Mouse (Mus musculus): ENCODE measurements around the gene Pou2af1. TPM values are rescaled to one million over a fixed set of nuclear protein-coding genes. Genes with fewer than 3 reads are reported as not detected.

The Pou2af1 gene
- not detected in 2 replicates for polyA plus RNA-seq (2014; fragmentation: Nextera tagmentation; extraction: Ambion mirVana)

GRCm38 (mm10) chr9:51213023-51213728 lies at the start of gene Pou2af1:
Gene Pou2af1 (plus strand): TSS chr9:51213708.
- Histone ChIP-seq H3K27ac (ENCODE audit: low read depth, low read length) (no peak within 1 kb of the TSS), H3K27me3 (ENCODE audit: control insufficient read depth, insufficient read depth, low read length) (no peaks in the 10 kb centered on the region), H3K4me2 (replicated peaks; ENCODE audit: low read depth, low read length) (no peak within 1 kb of the TSS), H3K36me3 (ENCODE audit: control insufficient read depth, insufficient read depth, low read length) (no peaks in the 10 kb centered on the region), H3K4me1 (ENCODE audit: control insufficient read depth, insufficient read depth, low read length) (0 out of 2 replicates have a peak, but pooled peaks cover 3% of the 10 kb centered on the region), H3K9ac (ENCODE audit: low read depth, low read length) (no peak within 1 kb of the TSS), H3K4me3 (ENCODE audit: low read length) (no peak within 1 kb of the TSS), H3K9me3 (ENCODE audit: control insufficient read depth, low read length) (no peaks in the 10 kb centered on the region)
- WGBS, result 61% methylated on average over 20 of the region's 20 CpGs
- no peak for ATAC-seq (ENCODE audit: low FRiP score, low TSS enrichment)

- 84% methylated on average over 5 of the region's 5 CpGs for WGBS
- H3K4me2 ChIP-seq (replicated peaks; ENCODE audit: low read depth, low read length), result no peak overlapping the region
- H3K27me3 ChIP-seq (ENCODE audit: control insufficient read depth, insufficient read depth, low read length), result 0 out of 2 replicates have a peak, but pooled peaks cover 3% of the 10 kb centered on the region
- no peak overlapping the region for H3K9ac ChIP-seq (ENCODE audit: low read depth, low read length)
- no peak overlapping the region for H3K27ac ChIP-seq (ENCODE audit: low read depth, low read length)
- no peak for ATAC-seq (ENCODE audit: low FRiP score, low TSS enrichment)
- no peak overlapping the region for H3K4me3 ChIP-seq (ENCODE audit: low read length)
- no peaks in the 10 kb centered on the region for H3K9me3 ChIP-seq (ENCODE audit: control insufficient read depth, low read length)
- H3K4me1 ChIP-seq (ENCODE audit: control insufficient read depth, insufficient read depth, low read length), result no peaks in the 10 kb centered on the region
- H3K36me3 ChIP-seq (ENCODE audit: control insufficient read depth, insufficient read depth, low read length), result no peaks in the 10 kb centered on the region
Measured at GRCm38 (mm10) chr9:51163989-51164388, 49.5 kb upstream of the Pou2af1 start.

DNA sequence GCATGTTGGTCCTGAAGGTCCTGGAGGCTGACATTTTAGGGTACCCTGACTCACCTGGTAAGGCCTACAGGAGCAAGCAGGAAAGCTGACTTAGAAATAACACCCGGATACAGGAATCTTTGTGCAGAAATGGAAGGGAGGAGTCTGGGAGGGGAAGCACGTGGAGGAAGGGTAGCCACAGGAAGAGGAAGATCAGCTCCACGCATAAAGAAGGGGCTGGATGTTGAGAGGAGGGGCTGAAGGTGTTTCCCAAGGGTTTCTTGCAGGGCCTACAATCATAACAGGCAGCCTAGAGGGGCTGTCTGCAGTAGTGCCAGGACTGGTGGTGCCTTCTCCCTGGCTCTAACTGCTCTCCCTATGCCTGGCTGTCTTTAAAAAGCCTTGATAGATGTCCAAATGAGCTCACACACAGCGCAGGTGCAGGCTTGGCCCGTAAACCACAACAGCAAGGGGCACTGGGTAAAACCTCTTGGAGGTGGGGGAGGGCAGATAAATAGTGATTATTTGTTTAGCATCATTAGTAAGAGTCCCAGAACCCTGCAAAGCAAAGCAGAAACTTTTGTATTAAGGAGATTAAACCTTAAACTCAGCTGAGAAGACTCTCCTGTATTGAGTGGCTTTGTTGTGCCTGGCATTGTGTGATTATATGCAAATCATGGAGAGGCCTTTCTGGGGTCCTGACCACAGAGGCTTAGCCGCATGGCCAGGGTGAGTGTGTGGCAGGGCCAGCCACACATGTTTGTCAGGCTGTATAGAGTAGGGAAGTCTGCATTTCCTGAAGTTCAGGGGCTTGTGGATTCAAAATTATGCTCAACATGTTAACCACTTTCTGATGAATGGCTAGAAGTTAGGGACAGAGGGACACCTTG lies 48.0 kb upstream of the Pou2af1 start, which contains the start of gene Gm32742:
Gene Gm32742 (minus strand): TSS at position 206 of the 869 bp plus-strand sequence.
- H3K36me3 ChIP-seq (ENCODE audit: control insufficient read depth, insufficient read depth, low read length), result no peaks in the 10 kb centered on the region
- H3K4me1 ChIP-seq (ENCODE audit: control insufficient read depth, insufficient read depth, low read length), result no peaks in the 10 kb centered on the region

GRCm38 (mm10) chr9:51167954-51168353 lies 45.6 kb upstream of the Pou2af1 start:
- ATAC-seq (ENCODE audit: low FRiP score, low TSS enrichment), result no peak
- 66% methylated on average over 11 of the region's 11 CpGs for WGBS

More for the DNA sequence above, 48.0 kb upstream of the Pou2af1 start, which contains the start of gene Gm32742:
- no peak within 1 kb of the TSS for H3K27ac ChIP-seq (ENCODE audit: low read depth, low read length)
- H3K9me3 ChIP-seq (ENCODE audit: control insufficient read depth, low read length), result no peaks in the 10 kb centered on the region
- H3K9ac ChIP-seq (ENCODE audit: low read depth, low read length), result no peak within 1 kb of the TSS
- ATAC-seq (ENCODE audit: low FRiP score, low TSS enrichment), result no peak
- H3K4me2 ChIP-seq (replicated peaks; ENCODE audit: low read depth, low read length), result no peak within 1 kb of the TSS
- WGBS, result 53% methylated on average over 6 of the region's 6 CpGs
- 0 out of 2 replicates have a peak, but pooled peaks cover 2% of the 10 kb centered on the region for H3K27me3 ChIP-seq (ENCODE audit: control insufficient read depth, insufficient read depth, low read length)
- H3K4me3 ChIP-seq (ENCODE audit: low read length), result no peak within 1 kb of the TSS

GRCm38 (mm10) chr9:51168698-51169097 lies 44.8 kb upstream of the Pou2af1 start:
- H3K4me3 ChIP-seq (ENCODE audit: low read length), result no peak overlapping the region
- H3K36me3 ChIP-seq (ENCODE audit: control insufficient read depth, insufficient read depth, low read length), result no peaks in the 10 kb centered on the region
- no peaks in the 10 kb centered on the region for H3K27me3 ChIP-seq (ENCODE audit: control insufficient read depth, insufficient read depth, low read length)
- H3K9me3 ChIP-seq (ENCODE audit: control insufficient read depth, low read length), result no peaks in the 10 kb centered on the region
- H3K9ac ChIP-seq (ENCODE audit: low read depth, low read length), result no peak overlapping the region
- no peak overlapping the region for H3K27ac ChIP-seq (ENCODE audit: low read depth, low read length)
- ATAC-seq (ENCODE audit: low FRiP score, low TSS enrichment), result no peak
- no peak overlapping the region for H3K4me2 ChIP-seq (replicated peaks; ENCODE audit: low read depth, low read length)
- H3K4me1 ChIP-seq (ENCODE audit: control insufficient read depth, insufficient read depth, low read length), result no peaks in the 10 kb centered on the region
- WGBS, result 49% methylated on average over 5 of the region's 5 CpGs

More at GRCm38 (mm10) chr9:51167954-51168353, 45.6 kb upstream of the Pou2af1 start:
- H3K27me3 ChIP-seq (ENCODE audit: control insufficient read depth, insufficient read depth, low read length), result no peaks in the 10 kb centered on the region
- no peaks in the 10 kb centered on the region for H3K4me1 ChIP-seq (ENCODE audit: control insufficient read depth, insufficient read depth, low read length)
- no peaks in the 10 kb centered on the region for H3K9me3 ChIP-seq (ENCODE audit: control insufficient read depth, low read length)
- no peak overlapping the region for H3K4me2 ChIP-seq (replicated peaks; ENCODE audit: low read depth, low read length)
- no peak overlapping the region for H3K4me3 ChIP-seq (ENCODE audit: low read length)
- no peaks in the 10 kb centered on the region for H3K36me3 ChIP-seq (ENCODE audit: control insufficient read depth, insufficient read depth, low read length)
- H3K27ac ChIP-seq (ENCODE audit: low read depth, low read length), result no peak overlapping the region
- H3K9ac ChIP-seq (ENCODE audit: low read depth, low read length), result no peak overlapping the region

GRCm38 (mm10) chr9:51169133-51169532 lies 44.4 kb upstream of the Pou2af1 start:
- ATAC-seq (ENCODE audit: low FRiP score, low TSS enrichment), result no peak
- Histone ChIP-seq H3K36me3 (ENCODE audit: control insufficient read depth, insufficient read depth, low read length) (no peaks in the 10 kb centered on the region), H3K4me2 (replicated peaks; ENCODE audit: low read depth, low read length) (no peak overlapping the region), H3K4me3 (ENCODE audit: low read length) (no peak overlapping the region), H3K9ac (ENCODE audit: low read depth, low read length) (no peak overlapping the region), H3K27ac (ENCODE audit: low read depth, low read length) (no peak overlapping the region), H3K9me3 (ENCODE audit: control insufficient read depth, low read length) (no peaks in the 10 kb centered on the region), H3K27me3 (ENCODE audit: control insufficient read depth, insufficient read depth, low read length) (no peaks in the 10 kb centered on the region), H3K4me1 (ENCODE audit: control insufficient read depth, insufficient read depth, low read length) (no peaks in the 10 kb centered on the region)
- 83% methylated on average over 7 of the region's 7 CpGs for WGBS

GRCm38 (mm10) chr9:51170298-51170697 lies 43.2 kb upstream of the Pou2af1 start:
- Histone ChIP-seq H3K27me3 (ENCODE audit: control insufficient read depth, insufficient read depth, low read length) (no peaks in the 10 kb centered on the region), H3K9ac (ENCODE audit: low read depth, low read length) (no peak overlapping the region), H3K36me3 (ENCODE audit: control insufficient read depth, insufficient read depth, low read length) (no peaks in the 10 kb centered on the region), H3K4me2 (replicated peaks; ENCODE audit: low read depth, low read length) (no peak overlapping the region), H3K4me1 (ENCODE audit: control insufficient read depth, insufficient read depth, low read length) (no peaks in the 10 kb centered on the region), H3K9me3 (ENCODE audit: control insufficient read depth, low read length) (no peaks in the 10 kb centered on the region), H3K27ac (ENCODE audit: low read depth, low read length) (no peak overlapping the region), H3K4me3 (ENCODE audit: low read length) (no peak overlapping the region)
- ATAC-seq (ENCODE audit: low FRiP score, low TSS enrichment), result no peak
- 67% methylated on average over 6 of the region's 6 CpGs for WGBS

GRCm38 (mm10) chr9:51174890-51175464 lies 38.5 kb upstream of the Pou2af1 start:
- Histone ChIP-seq H3K4me2 (replicated peaks; ENCODE audit: low read depth, low read length) (no peak overlapping the region), H3K4me1 (ENCODE audit: control insufficient read depth, insufficient read depth, low read length) (no peaks in the 10 kb centered on the region), H3K27ac (ENCODE audit: low read depth, low read length) (no peak overlapping the region), H3K27me3 (ENCODE audit: control insufficient read depth, insufficient read depth, low read length) (no peaks in the 10 kb centered on the region), H3K9me3 (ENCODE audit: control insufficient read depth, low read length) (no peaks in the 10 kb centered on the region), H3K9ac (ENCODE audit: low read depth, low read length) (no peak overlapping the region), H3K36me3 (ENCODE audit: control insufficient read depth, insufficient read depth, low read length) (no peaks in the 10 kb centered on the region), H3K4me3 (ENCODE audit: low read length) (no peak overlapping the region)
- 28% methylated on average over 8 of the region's 8 CpGs for WGBS
- no peak for ATAC-seq (ENCODE audit: low FRiP score, low TSS enrichment)

Data from kidney, embryonic 14.5 days (tissue).